Mouse (Mus musculus) erythroblast, embryonic 14.5 days (primary cell): Measurements from ENCODE around the gene Slc12a9.

ENCODE experiments used
- GATA1 ChIP-seq: IDR thresholded peaks from 2 replicates; pipeline ENCODE4 v1.6.1; 2012; ENCODE audit warnings: low read length, inconsistent platforms, mixed read lengths
- TAL1 ChIP-seq: IDR thresholded peaks from 3 replicates; pipeline ENCODE4 v1.6.1; 2012; ENCODE audit warnings: low read length, inconsistent platforms, mixed read lengths

- TF ChIP-seq TAL1 (no peak), GATA1 (no peak)
Measured at GRCm38 (mm10) chr5:137373371-137373950, 40.1 kb upstream of the Slc12a9 start.
